Mouse (Mus musculus): ENCODE measurements around the gene Tcf12. TPM values are rescaled to one million over a fixed set of nuclear protein-coding genes. Genes with fewer than 3 reads are reported as not detected.

The Tcf12 gene
- polyA plus RNA-seq, 2 experiments = 8.8 to 12.1 TPM

DNA sequence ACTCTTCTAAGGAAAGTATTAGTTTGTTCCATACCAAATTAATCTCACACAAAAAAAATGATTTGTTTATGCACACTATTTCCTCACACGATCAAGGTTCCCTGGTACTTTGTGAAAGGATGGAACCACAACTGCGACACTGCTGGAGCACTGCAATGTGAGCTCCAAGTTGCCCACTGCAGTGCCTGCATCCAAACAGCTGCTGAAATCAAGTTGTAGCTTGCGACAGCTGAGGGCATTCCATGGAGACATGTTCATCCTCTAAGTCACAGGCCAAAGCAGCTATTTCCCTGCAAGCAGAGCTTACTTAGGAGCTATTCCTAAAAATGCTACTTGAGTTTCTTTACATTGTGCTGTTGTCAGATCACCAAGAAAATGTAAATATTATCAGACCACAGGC, 120.5 kb downstream of the Tcf12 start:
- no peak overlapping the region for H3K4me3 ChIP-seq (ENCODE audit: insufficient read depth in 1 of 2, low read depth in 2 of 2, low read length in 2 of 2)
- H3K9me3 ChIP-seq (ENCODE audit: control insufficient read depth, low read length) = no peaks in the 10 kb centered on the region
- no peak overlapping the region for H3K27ac ChIP-seq
- no peaks in the 10 kb centered on the region for H3K36me3 ChIP-seq (replicated peaks; ENCODE audit: control insufficient read depth, insufficient read depth, low read depth)
- DNase-seq (ENCODE audit: low read depth in 3 of 3, low spot score in 3 of 3) (no peak), ATAC-seq (ENCODE audit: insufficient read depth) (no peak)
- H3K27me3 ChIP-seq (ENCODE audit: control insufficient read depth, insufficient read depth, low read length) = no peaks in the 10 kb centered on the region
- TF ChIP-seq EP300 (IDR thresholded peaks at IDR 0.05; ENCODE audit: low read depth) (no peak), CTCF (IDR thresholded peaks at IDR 0.05; ENCODE audit: low read depth) (no peak)
- 81% methylated on average over 3 of the region's 3 CpGs for WGBS (ENCODE audit: insufficient replicate concordance)
- no peak overlapping the region for H3K9ac ChIP-seq (replicated peaks)
- no peak overlapping the region for H3K4me2 ChIP-seq (ENCODE audit: low read depth)
- no peaks in the 10 kb centered on the region for H3K4me1 ChIP-seq (replicated peaks; ENCODE audit: control insufficient read depth in 2 of 2, insufficient read depth in 2 of 2, low read length in 1 of 2)

DNA sequence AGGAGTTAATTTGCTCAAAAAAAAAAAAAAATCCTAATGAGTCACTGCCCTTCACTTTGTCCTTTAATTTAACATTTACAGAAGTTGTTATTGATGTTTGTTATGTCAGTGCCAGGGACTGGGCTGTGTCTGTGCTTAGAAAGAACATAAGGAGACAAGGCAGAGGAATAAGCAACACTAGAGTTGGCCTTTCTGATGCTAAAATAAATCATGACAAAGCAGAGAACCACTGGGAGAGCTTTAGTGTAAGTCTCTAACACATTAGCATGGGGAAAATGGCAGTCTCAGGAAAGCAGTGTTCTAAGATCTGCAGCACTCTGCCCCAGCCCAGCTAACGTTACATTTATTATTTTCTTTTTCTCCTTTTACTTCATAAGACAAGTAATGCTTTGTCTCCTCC, 121.3 kb downstream of the Tcf12 start:
- TF ChIP-seq EP300 (IDR thresholded peaks at IDR 0.05; ENCODE audit: low read depth) (no peak), CTCF (IDR thresholded peaks at IDR 0.05; ENCODE audit: low read depth) (no peak)
- no peak overlapping the region for H3K9ac ChIP-seq (replicated peaks)
- WGBS (ENCODE audit: insufficient replicate concordance) = 81% methylated on average over 1 of the region's 1 CpGs

DNA sequence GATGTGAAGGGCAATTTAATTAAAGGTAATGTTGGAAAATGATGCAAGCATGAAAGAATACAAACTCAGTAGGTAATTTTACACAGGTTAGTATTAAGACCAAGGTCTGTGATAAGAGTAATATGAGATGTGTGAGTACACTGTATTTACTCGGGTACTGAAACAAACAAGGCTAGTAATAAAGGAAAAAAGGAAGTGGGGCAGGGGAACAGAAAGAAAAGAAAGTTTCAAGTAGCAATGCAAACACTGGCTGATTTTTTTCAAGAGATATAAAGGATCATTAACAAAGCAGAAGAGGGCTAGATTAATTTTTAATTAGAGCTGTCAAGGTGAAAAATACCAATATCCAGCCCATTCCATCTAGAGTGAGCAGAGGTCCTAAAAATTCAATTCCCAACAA, 122.0 kb downstream of the Tcf12 start:
- WGBS (ENCODE audit: insufficient replicate concordance) = 31% methylated on average over 1 of the region's 1 CpGs
- TF ChIP-seq CTCF (IDR thresholded peaks at IDR 0.05; ENCODE audit: low read depth) (no peak), EP300 (IDR thresholded peaks at IDR 0.05; ENCODE audit: low read depth) (no peak)

More for the DNA sequence above, 121.3 kb downstream of the Tcf12 start:
- Histone ChIP-seq H3K27me3 (ENCODE audit: control insufficient read depth, insufficient read depth, low read length) (no peaks in the 10 kb centered on the region), H3K9me3 (ENCODE audit: control insufficient read depth, low read length) (no peaks in the 10 kb centered on the region), H3K4me2 (ENCODE audit: low read depth) (no peak overlapping the region), H3K4me1 (replicated peaks; ENCODE audit: control insufficient read depth in 2 of 2, insufficient read depth in 2 of 2, low read length in 1 of 2) (no peaks in the 10 kb centered on the region), H3K36me3 (replicated peaks; ENCODE audit: control insufficient read depth, insufficient read depth, low read depth) (no peaks in the 10 kb centered on the region), H3K4me3 (ENCODE audit: insufficient read depth in 1 of 2, low read depth in 2 of 2, low read length in 2 of 2) (no peak overlapping the region), H3K27ac (no peak overlapping the region)
- ATAC-seq (ENCODE audit: insufficient read depth) (no peak), DNase-seq (ENCODE audit: low read depth in 3 of 3, low spot score in 3 of 3) (no peak)

DNA sequence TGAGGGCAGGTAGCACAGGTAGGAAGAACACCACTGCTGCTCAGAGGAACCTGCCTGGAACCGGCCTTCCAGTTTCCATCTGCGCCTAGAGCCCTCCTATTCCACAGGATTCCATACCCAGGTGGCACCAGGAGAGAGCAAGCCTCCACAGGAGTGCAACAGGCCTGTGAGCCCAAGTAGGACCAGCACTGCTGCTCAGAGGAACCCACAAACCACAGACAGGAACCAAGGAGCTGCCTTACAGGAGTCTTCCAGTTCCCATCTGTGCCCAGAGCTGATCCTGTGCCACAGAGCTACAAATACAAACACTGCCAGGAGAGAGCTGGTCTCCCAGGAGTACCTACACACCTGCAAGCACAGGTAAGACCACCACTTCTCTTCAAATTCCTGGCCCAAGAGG, 125.0 kb downstream of the Tcf12 start:
- no peak for DNase-seq (ENCODE audit: low read depth in 3 of 3, low spot score in 3 of 3)
- no peak for TF ChIP-seq EP300 (IDR thresholded peaks at IDR 0.05; ENCODE audit: low read depth)
- TF ChIP-seq CTCF (IDR thresholded peaks at IDR 0.05; ENCODE audit: low read depth) = no peak
- no peaks in the 10 kb centered on the region for H3K27me3 ChIP-seq (ENCODE audit: control insufficient read depth, insufficient read depth, low read length)
- no peaks in the 10 kb centered on the region for H3K4me1 ChIP-seq (replicated peaks; ENCODE audit: control insufficient read depth in 2 of 2, insufficient read depth in 2 of 2, low read length in 1 of 2)
- no peak for ATAC-seq (ENCODE audit: insufficient read depth)
- H3K36me3 ChIP-seq (replicated peaks; ENCODE audit: control insufficient read depth, insufficient read depth, low read depth) = no peaks in the 10 kb centered on the region
- no peaks in the 10 kb centered on the region for H3K9me3 ChIP-seq (ENCODE audit: control insufficient read depth, low read length)
- no peak overlapping the region for H3K4me2 ChIP-seq (ENCODE audit: low read depth)
- H3K4me3 ChIP-seq (ENCODE audit: insufficient read depth in 1 of 2, low read depth in 2 of 2, low read length in 2 of 2) = no peak overlapping the region
- H3K9ac ChIP-seq (replicated peaks) = no peak overlapping the region
- WGBS (ENCODE audit: insufficient replicate concordance) = 76% methylated on average over 2 of the region's 2 CpGs
- H3K27ac ChIP-seq = no peak overlapping the region

More for the DNA sequence above, 122.0 kb downstream of the Tcf12 start:
- Histone ChIP-seq H3K36me3 (replicated peaks; ENCODE audit: control insufficient read depth, insufficient read depth, low read depth) (no peaks in the 10 kb centered on the region), H3K27me3 (ENCODE audit: control insufficient read depth, insufficient read depth, low read length) (no peaks in the 10 kb centered on the region), H3K9ac (replicated peaks) (no peak overlapping the region), H3K4me1 (replicated peaks; ENCODE audit: control insufficient read depth in 2 of 2, insufficient read depth in 2 of 2, low read length in 1 of 2) (no peaks in the 10 kb centered on the region), H3K4me3 (ENCODE audit: insufficient read depth in 1 of 2, low read depth in 2 of 2, low read length in 2 of 2) (no peak overlapping the region), H3K4me2 (ENCODE audit: low read depth) (no peak overlapping the region), H3K27ac (no peak overlapping the region), H3K9me3 (ENCODE audit: control insufficient read depth, low read length) (no peaks in the 10 kb centered on the region)
- no peak for DNase-seq (ENCODE audit: low read depth in 3 of 3, low spot score in 3 of 3)
- ATAC-seq (ENCODE audit: insufficient read depth) = no peak

DNA sequence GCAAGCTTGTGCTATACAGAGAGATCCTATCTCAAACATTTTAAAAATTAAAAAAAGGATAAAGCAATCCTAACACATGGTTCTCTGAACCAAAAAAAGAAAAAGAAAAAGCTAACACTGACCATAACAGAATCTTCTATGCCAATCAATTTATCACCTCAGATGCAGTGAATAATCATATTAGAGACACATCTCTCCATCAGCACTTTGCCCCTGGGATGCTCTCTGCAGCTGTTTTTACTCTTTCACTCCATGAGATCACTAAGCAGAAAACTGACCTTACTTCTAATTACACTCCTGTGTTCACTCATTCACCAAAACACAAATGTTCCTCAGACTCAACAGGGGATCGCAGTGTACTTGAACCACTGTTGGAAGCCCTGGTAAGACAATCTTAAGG, 128.8 kb downstream of the Tcf12 start:
- TF ChIP-seq EP300 (IDR thresholded peaks at IDR 0.05; ENCODE audit: low read depth) = no peak
- TF ChIP-seq CTCF (IDR thresholded peaks at IDR 0.05; ENCODE audit: low read depth) = no peak
- 86% methylated on average over 1 of the region's 1 CpGs for WGBS (ENCODE audit: insufficient replicate concordance)
- no peak overlapping the region for H3K4me2 ChIP-seq (ENCODE audit: low read depth)
- H3K27me3 ChIP-seq (ENCODE audit: control insufficient read depth, insufficient read depth, low read length) = no peaks in the 10 kb centered on the region
- H3K36me3 ChIP-seq (replicated peaks; ENCODE audit: control insufficient read depth, insufficient read depth, low read depth) = no peaks in the 10 kb centered on the region
- no peak for DNase-seq (ENCODE audit: low read depth in 3 of 3, low spot score in 3 of 3)
- no peak overlapping the region for H3K4me3 ChIP-seq (ENCODE audit: insufficient read depth in 1 of 2, low read depth in 2 of 2, low read length in 2 of 2)
- H3K4me1 ChIP-seq (replicated peaks; ENCODE audit: control insufficient read depth in 2 of 2, insufficient read depth in 2 of 2, low read length in 1 of 2) = peaks cover 0 to 2% of the 10 kb centered on the region in 2 experiments; a peak in 1 of 4 replicates
- no peak overlapping the region for H3K9ac ChIP-seq (replicated peaks)
- H3K9me3 ChIP-seq (ENCODE audit: control insufficient read depth, low read length) = no peaks in the 10 kb centered on the region
- ATAC-seq (ENCODE audit: insufficient read depth) = no peak
- no peak overlapping the region for H3K27ac ChIP-seq
